Mouse (Mus musculus) cerebral cortex, adult 2 months (tissue): Measurements from ENCODE around the gene Cfap36.

ENCODE experiments used
- WGBS: fragments of 180-500 bp; shearing (Covaris S2); methylation state at CpG from one replicate; pipeline ENCODE4 v1.1.7; 2018; 5-methylcytosine and 5-hydroxymethylcytosine counted together

The Cfap36 gene

GRCm38 (mm10) chr11:29172563-29173124, 74.6 kb downstream of the Cfap36 start, which contains the start of gene Ppp4r3b:
TSS of gene Ppp4r3b (plus strand) at chr11:29172890.
- under 1% methylated on average over 50 of the region's 50 CpGs for WGBS

DNA sequence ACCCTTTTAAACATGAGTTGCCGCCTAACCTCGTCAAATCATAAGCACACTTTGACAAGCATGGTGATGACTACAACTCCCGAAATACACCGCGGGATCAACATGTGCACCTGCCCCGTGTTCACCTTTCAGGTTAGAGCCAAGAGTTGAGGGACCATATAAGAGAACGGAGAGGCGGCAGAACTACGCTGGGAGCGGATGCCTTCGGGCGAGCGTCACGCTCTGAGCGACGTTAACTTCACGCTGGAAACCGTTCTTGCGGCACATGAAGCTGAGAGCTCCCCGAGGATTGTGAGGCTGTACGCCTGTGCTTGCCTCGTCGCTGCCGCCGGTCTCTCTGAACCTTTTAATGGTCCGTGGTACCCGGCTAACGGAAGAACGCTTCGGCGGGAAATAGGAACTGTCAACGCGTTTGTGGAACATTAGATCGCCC, 75.2 kb downstream of the Cfap36 start:
- WGBS = under 1% methylated on average over 34 of the region's 34 CpGs
